Mouse (Mus musculus) MEL (cell line): ENCODE data around the gene Aim2. TPM values are rescaled to one million over a fixed set of nuclear protein-coding genes. Genes with fewer than 3 reads are reported as not detected.
"Not testable (repeated sequence)": the region's sequence is repeated elsewhere in the genome, so short reads cannot be mapped to it uniquely, and the experiment has no call there.

Experiments used
- DNase-seq: peaks from one replicate; pipeline ENCODE4 v3.0.0; 2011; ENCODE audit warnings: low read depth, low spot score
- H3K27ac ChIP-seq: 2 replicates; pipeline ENCODE4 v1.5.1; 2012; ENCODE audit warnings: low read depth, mild to moderate bottlenecking, control low read depth, low read length, moderate library complexity; ENCODE audit not compliant: control insufficient read depth
- H3K27me3 ChIP-seq, 2 experiments: fragments of 150-350 bp in 1 of 2; sonication (generic) in 1 of 2; 2 replicates each; pipeline ENCODE4 v1.6.1; 2012; ENCODE audit warnings: low read length in 2 of 2, mild to moderate bottlenecking in 2 of 2, improper control_type of control experiment in 1 of 2, moderate library complexity in 1 of 2; ENCODE audit not compliant: insufficient read depth in 2 of 2, control insufficient read depth in 1 of 2
- H3K36me3 ChIP-seq, 2 experiments: 2 replicates each; pipeline ENCODE4 v1.6.1; 2012 to 2014; ENCODE audit warnings: low read length in 2 of 2, improper control_type of control experiment in 1 of 2, inconsistent platforms in 1 of 2, mild to moderate bottlenecking in 1 of 2; ENCODE audit not compliant: insufficient read depth in 2 of 2, control insufficient read depth in 1 of 2
- H3K4me1 ChIP-seq, 2 experiments: fragments of 150-350 bp in 1 of 2; sonication (generic) in 1 of 2; 2 replicates each; pipeline ENCODE4 v1.6.1; 2012; ENCODE audit warnings: low read length in 2 of 2, improper control_type of control experiment in 1 of 2, mild to moderate bottlenecking in 1 of 2; ENCODE audit not compliant: insufficient read depth in 2 of 2, control insufficient read depth in 1 of 2
- H3K4me3 ChIP-seq, 2 experiments: fragments of 150-350 bp in 1 of 2; sonication (generic) in 1 of 2; 2 replicates each; pipeline ENCODE4 v1.5.1; 2012; ENCODE audit warnings: low read depth in 2 of 2, low read length in 2 of 2, mild to moderate bottlenecking in 2 of 2, moderate library complexity in 2 of 2, control low read depth in 1 of 2, improper control_type of control experiment in 1 of 2; ENCODE audit not compliant: control insufficient read depth in 1 of 2, insufficient read depth in 1 of 2
- H3K79me2 ChIP-seq: 2 replicates; pipeline ENCODE4 v1.6.1; 2012; ENCODE audit warnings: mild to moderate bottlenecking, low read length, moderate library complexity; ENCODE audit not compliant: control insufficient read depth, poor library complexity, insufficient read depth
- H3K9ac ChIP-seq: 2 replicates; pipeline ENCODE4 v1.6.1; 2012; ENCODE audit warnings: low read depth, mild to moderate bottlenecking, control low read depth, low read length, moderate library complexity; ENCODE audit not compliant: control insufficient read depth, poor library complexity, severe bottlenecking
- H3K9me3 ChIP-seq: fragments of 150-350 bp; sonication (generic); replicated peaks from 2 replicates; pipeline ENCODE4 v1.6.1; 2012; ENCODE audit warnings: mild to moderate bottlenecking, low read length, improper control_type of control experiment, moderate library complexity; ENCODE audit not compliant: insufficient read depth
- polyA plus RNA-seq, 2 experiments: library from polyadenylated mRNA; stranded (reverse) in 1 of 2; unstranded in 1 of 2; fragments of >175 nt in 1 of 2; fragments of >200 nt in 1 of 2; gene quantifications; 2 replicates each; pipeline versions ENCODE4 v1.2.1 to v1.2.4; 2012; ENCODE audit warnings: low replicate concordance in 2 of 2, low read depth in 1 of 2; ENCODE audit not compliant: insufficient read length in 2 of 2, insufficient read depth in 1 of 2, missing spikeins in 1 of 2
- total RNA-seq: library from RNA; depleted of rRNA; stranded (reverse); fragments of 300-350 nt; gene quantifications from 2 replicates; pipeline ENCODE4 v1.2.3, GENCODE M21; 2012; rRNA removed

Gene Aim2
- total and polyA plus RNA-seq, 3 experiments, result 2.3 to 9.1 TPM; not detected in 1

DNA sequence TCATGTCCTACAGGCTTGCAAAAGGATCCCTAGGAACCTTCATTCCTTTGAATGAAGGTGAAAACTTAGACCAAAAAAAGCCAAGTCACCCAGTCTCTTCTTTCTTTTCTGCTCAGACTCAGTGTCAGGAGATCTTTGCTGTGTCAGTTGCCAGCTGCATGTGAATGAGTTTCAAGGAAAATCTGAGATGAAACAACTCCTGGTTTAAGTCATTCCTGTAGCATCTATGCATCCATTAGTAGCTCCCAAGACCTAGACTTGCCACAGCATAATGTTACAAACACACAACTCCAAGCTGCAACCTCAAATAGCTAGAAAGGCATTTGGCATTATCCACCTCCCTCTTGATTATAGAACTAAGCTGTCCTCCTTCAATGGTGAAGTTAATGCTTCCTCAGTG, 140.8 kb downstream of the Aim2 start:
- H3K9me3 ChIP-seq, H3K79me2 ChIP-seq, H3K4me3 ChIP-seq, DNase-seq, H3K27ac ChIP-seq, H3K4me1 ChIP-seq, H3K27me3 ChIP-seq, H3K9ac ChIP-seq, H3K36me3 ChIP-seq: not testable (repeated sequence)

DNA sequence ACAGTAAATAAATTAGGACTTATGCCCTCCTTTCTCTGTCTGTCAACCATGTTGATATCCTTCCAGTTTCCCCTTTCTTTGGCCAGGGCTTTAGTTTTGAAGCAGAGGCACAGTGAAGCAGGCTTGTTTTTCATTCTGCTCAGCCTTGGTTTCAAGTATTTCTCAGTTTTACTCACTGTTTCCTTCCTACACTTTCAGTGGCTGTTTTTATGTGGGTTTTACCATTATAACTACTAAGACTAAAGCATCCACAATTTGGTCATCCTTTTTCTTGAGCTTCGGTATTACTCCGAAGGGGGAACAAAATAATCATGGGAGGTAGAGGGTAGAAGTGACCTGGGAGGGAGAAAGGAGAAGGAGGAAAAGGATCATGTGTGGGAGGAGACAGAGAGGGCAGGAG, 159.9 kb downstream of the Aim2 start:
- H3K27me3 ChIP-seq, H3K4me1 ChIP-seq, H3K9ac ChIP-seq, H3K27ac ChIP-seq, DNase-seq, H3K9me3 ChIP-seq, H3K79me2 ChIP-seq, H3K36me3 ChIP-seq, H3K4me3 ChIP-seq: not testable (repeated sequence)

Other genes with a start within 250 kb of the Aim2 start
- gene Olfr1408, start 213.5 kb upstream of the Aim2 start, total RNA-seq, result not detected in 2 replicates
- gene Olfr1408, start 213.5 kb upstream of the Aim2 start, polyA plus RNA-seq, result not detected
- gene Olfr1406, start 160.2 kb upstream of the Aim2 start, total RNA-seq, result not detected in 2 replicates
- gene Olfr1406, start 160.2 kb upstream of the Aim2 start, polyA plus RNA-seq, result not detected
- gene Olfr218, start 153.1 kb upstream of the Aim2 start, total RNA-seq, result not detected in 2 replicates
- gene Olfr218, start 153.1 kb upstream of the Aim2 start, polyA plus RNA-seq, result not detected
- not detected in 2 replicates for gene Olfr1404, start 138.5 kb upstream of the Aim2 start, total RNA-seq
- not detected for gene Olfr1404, start 138.5 kb upstream of the Aim2 start, polyA plus RNA-seq
- 2.0 and 2.6 TPM in 2 replicates for gene Fcer1a, start 123.7 kb upstream of the Aim2 start, total RNA-seq
- under 1 TPM in 1 of 2 experiments, not detected in 1; 0.42 TPM for gene Fcer1a, start 123.7 kb upstream of the Aim2 start, polyA plus RNA-seq
- not detected in 2 replicates for gene Olfr418, start 84.9 kb upstream of the Aim2 start, total RNA-seq
- gene Olfr418, start 84.9 kb upstream of the Aim2 start, polyA plus RNA-seq, result not detected
- gene Mptx2, start 73.1 kb upstream of the Aim2 start, total RNA-seq, result not detected in 2 replicates
- gene Mptx2, start 73.1 kb upstream of the Aim2 start, polyA plus RNA-seq, result not detected
- gene Ackr1, start 17.1 kb upstream of the Aim2 start, total RNA-seq, result 0.19 and 0.20 TPM in 2 replicates
- gene Ackr1, start 17.1 kb upstream of the Aim2 start, polyA plus RNA-seq, result under 1 TPM in 1 of 2 experiments, not detected in 1; 0.42 TPM
- gene Cadm3, start 16.8 kb downstream of the Aim2 start, total RNA-seq, result 0.19 and 0.20 TPM in 2 replicates
- gene Cadm3, start 16.8 kb downstream of the Aim2 start, polyA plus RNA-seq, result under 1 TPM in 1 of 2 experiments, not detected in 1; 0.03 TPM
- gene Ifi206, start 140.2 kb downstream of the Aim2 start, total RNA-seq, result not detected in 2 replicates
- not detected for gene Ifi206, start 140.2 kb downstream of the Aim2 start, polyA plus RNA-seq
- not detected in 2 replicates for gene Ifi214, start 185.1 kb downstream of the Aim2 start, total RNA-seq
- not detected for gene Ifi214, start 185.1 kb downstream of the Aim2 start, polyA plus RNA-seq
- not detected in 2 replicates for gene Ifi213, start 248.4 kb downstream of the Aim2 start, total RNA-seq
- not detected for gene Ifi213, start 248.4 kb downstream of the Aim2 start, polyA plus RNA-seq